Mouse (Mus musculus) heart, postnatal 4 days (tissue): ENCODE data around the gene Fam193a. TPM values are rescaled to one million over a fixed set of nuclear protein-coding genes. Genes with fewer than 3 reads are reported as not detected.

Experiments used
- DNase-seq: peaks from one replicate; pipeline ENCODE4 v3.0.0; 2021
- total RNA-seq, 2 experiments: library from RNA; stranded (reverse); gene quantifications; 2 replicates each; pipeline ENCODE4 v1.2.3; 2021

The Fam193a gene
- 10 to 100 TPM; 36.0 to 41.7 TPM for total RNA-seq

GRCm38 (mm10) chr5:34369341-34370021, at the start of gene Fam193a:
TSS of gene Fam193a (plus strand) at chr5:34369933.
- peak; percentile 98 for DNase-seq

- DNase-seq, result no peak
These were observed 48.5 kb upstream of the Fam193a start for GRCm38 (mm10) chr5:34321236-34321635.

- DNase-seq, result no peak
These were observed 44.4 kb upstream of the Fam193a start for GRCm38 (mm10) chr5:34325286-34325685.

- no peak for DNase-seq
These were observed 43.5 kb upstream of the Fam193a start for GRCm38 (mm10) chr5:34326249-34326691.

- peak; percentile 44 for DNase-seq
These were observed 42.7 kb upstream of the Fam193a start for GRCm38 (mm10) chr5:34326875-34327576.

- DNase-seq, result no peak
These were observed 39.6 kb upstream of the Fam193a start for GRCm38 (mm10) chr5:34330136-34330535.

- DNase-seq, result no peak
These were observed 35.7 kb upstream of the Fam193a start for GRCm38 (mm10) chr5:34334081-34334480.

- no peak for DNase-seq
These were observed 34.1 kb upstream of the Fam193a start for GRCm38 (mm10) chr5:34335539-34336096.

- DNase-seq, result peak; percentile 99
These were observed 33.5 kb upstream of the Fam193a start, which contains the start of gene Rnf4 for GRCm38 (mm10) chr5:34336097-34336774. TSS of gene Rnf4 (plus strand) at chr5:34336289.

GRCm38 (mm10) chr5:34336775-34337450, 32.8 kb upstream of the Fam193a start:
- peak; percentile 68 for DNase-seq

GRCm38 (mm10) chr5:34340246-34340645, 29.5 kb upstream of the Fam193a start:
- DNase-seq, result no peak

- no peak for DNase-seq
These were observed 17.6 kb upstream of the Fam193a start for GRCm38 (mm10) chr5:34352084-34352631.

- DNase-seq, result no peak
These were observed 9.5 kb upstream of the Fam193a start for GRCm38 (mm10) chr5:34360261-34360660.

GRCm38 (mm10) chr5:34363115-34363514, 6.6 kb upstream of the Fam193a start:
- DNase-seq, result no peak

- DNase-seq, result no peak
These were observed 1.0 kb upstream of the Fam193a start for GRCm38 (mm10) chr5:34368551-34369290.

GRCm38 (mm10) chr5:34370022-34370823, 490 bp downstream of the Fam193a start:
- DNase-seq, result peak; percentile 39

GRCm38 (mm10) chr5:34370840-34371239, 1.1 kb downstream of the Fam193a start:
- DNase-seq, result no peak

- no peak for DNase-seq
These were observed 2.4 kb downstream of the Fam193a start for GRCm38 (mm10) chr5:34372141-34372540.

- no peak for DNase-seq
These were observed 2.8 kb downstream of the Fam193a start for GRCm38 (mm10) chr5:34372541-34372940.

- no peak for DNase-seq
These were observed 9.1 kb downstream of the Fam193a start for GRCm38 (mm10) chr5:34378787-34379186.
